8 mouse cellular contexts compared by ENCODE assay signal in the genomic region with DNA sequence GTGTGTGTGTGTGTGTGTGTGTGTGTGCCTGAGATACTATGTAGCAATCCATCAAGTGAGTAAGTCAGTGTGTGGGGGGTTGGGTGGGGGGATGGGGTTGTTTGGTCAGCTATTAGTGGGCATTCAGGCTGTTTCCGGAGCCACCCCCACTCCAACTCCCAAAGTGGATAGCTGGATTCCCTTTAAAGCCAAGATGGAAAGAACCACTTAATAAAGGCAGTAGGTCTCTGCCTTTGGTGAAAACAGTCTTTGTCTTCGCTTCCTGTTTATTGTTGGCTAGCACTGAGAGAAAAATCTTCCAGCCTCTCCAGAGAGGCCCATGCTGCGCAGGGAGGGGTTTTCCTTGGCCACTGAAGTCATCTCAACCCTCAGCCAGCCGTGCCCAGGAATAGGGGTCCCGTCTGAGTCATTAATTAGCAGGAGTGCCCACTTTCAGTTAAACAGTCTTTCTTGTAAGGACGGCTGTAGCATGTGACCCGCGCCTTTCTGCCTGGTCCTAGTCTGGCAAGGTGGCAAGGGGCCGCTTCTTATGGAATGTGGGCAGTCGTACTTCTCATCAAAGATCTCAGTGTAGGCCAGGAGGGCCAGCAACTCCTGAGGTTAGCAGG. TPM values are rescaled to one million over a fixed set of nuclear protein-coding genes. Genes with fewer than 3 reads are reported as not detected.
DNase-seq lines count a peak whose midpoint lies in the region; ATAC-seq and TF ChIP-seq lines count a peak whose summit lies in the region.
"Had no signal": no experiment of that assay in that cellular context is flagged by ENCODE, and none has a peak within 500 bp of the region (broad histone marks: within the 10 kb centered on the region; RNA-seq: fewer than 3 reads in every experiment).

No protein-coding gene starts in this region.

- no peak for ATAC-seq in embryonic facial prominence, embryonic 13.5 days (ENCODE audit: insufficient number of reproducible peaks, insufficient read depth, low FRiP score, low TSS enrichment, low read depth)
- ATAC-seq in hindbrain, embryonic 15.5 days (ENCODE audit: low FRiP score, low read depth) = peak; percentile 66
- peak; percentile 86 for ATAC-seq in lung, postnatal 0 days
- no peak; the same call in 1 of the 2 replicates for ATAC-seq in megakaryocyte progenitor cell, adult 5-6 weeks (replicated peaks; ENCODE audit: poor library complexity)

- peak overlapping the region; percentile 88 for H3K27ac ChIP-seq in embryonic facial prominence, embryonic 13.5 days
- peak overlapping the region; percentile 40 for H3K27ac ChIP-seq in hindbrain, embryonic 15.5 days (replicated peaks)
- peak overlapping the region; percentile 81 for H3K27ac ChIP-seq in lung, postnatal 0 days (ENCODE audit: low read length)

- no peak for TF ChIP-seq CTCF in lung, postnatal 0 days (IDR thresholded peaks at IDR 0.05)

- H3K9me3 ChIP-seq in embryonic facial prominence, embryonic 13.5 days = no peaks in the 10 kb centered on the region
- no peaks in the 10 kb centered on the region for H3K9me3 ChIP-seq in hindbrain, embryonic 15.5 days
- no peaks in the 10 kb centered on the region for H3K9me3 ChIP-seq in lung, postnatal 0 days (ENCODE audit: low read length)

- peak; percentile 39; the same call in 1 of the 2 replicates for TF ChIP-seq EP300 in lung, postnatal 0 days (IDR thresholded peaks at IDR 0.05)

- H3K4me2 ChIP-seq in embryonic facial prominence, embryonic 13.5 days = peak overlapping the region; percentile 45
- no peak overlapping the region for H3K4me2 ChIP-seq in hindbrain, embryonic 15.5 days
- H3K4me2 ChIP-seq in lung, postnatal 0 days (replicated peaks; ENCODE audit: low read depth, low read length) = peak overlapping the region; percentile 14

- H3K9ac ChIP-seq in embryonic facial prominence, embryonic 13.5 days = peak overlapping the region; percentile 46; the same call in 1 of the 2 replicates
- no peak overlapping the region for H3K9ac ChIP-seq in hindbrain, embryonic 15.5 days
- H3K9ac ChIP-seq in lung, postnatal 0 days (replicated peaks; ENCODE audit: low read depth) = no peak overlapping the region

- peaks cover 44% of the 10 kb centered on the region for H3K4me1 ChIP-seq in embryonic facial prominence, embryonic 13.5 days
- peaks cover 37% of the 10 kb centered on the region for H3K4me1 ChIP-seq in hindbrain, embryonic 15.5 days (replicated peaks)
- H3K4me1 ChIP-seq in lung, postnatal 0 days (ENCODE audit: insufficient read depth, low read depth, low read length) = peaks cover 25% of the 10 kb centered on the region; the same call in 1 of the 2 replicates

- H3K36me3 ChIP-seq in embryonic facial prominence, embryonic 13.5 days = peaks cover 8% of the 10 kb centered on the region; the same call in 1 of the 2 replicates
- H3K36me3 ChIP-seq in hindbrain, embryonic 15.5 days = no peaks in the 10 kb centered on the region
- no peaks in the 10 kb centered on the region for H3K36me3 ChIP-seq in lung, postnatal 0 days (ENCODE audit: insufficient read depth, low read length)

- 34% methylated on average over 10 of the region's 10 CpGs for WGBS in embryonic facial prominence, embryonic 13.5 days
- 38% methylated on average over 10 of the region's 10 CpGs for WGBS in hindbrain, embryonic 15.5 days
- WGBS in lung, postnatal 0 days = 15% methylated on average over 10 of the region's 10 CpGs

- peak; percentile 89 for DNase-seq in R1 (ENCODE audit: low read depth, low spot score)
- peak; percentile 91 for DNase-seq in lung, postnatal 0 days (ENCODE audit: low spot score)
- DNase-seq in cerebellum, adult 11-12 months = no peak
- DNase-seq in spleen, adult 12 weeks (ENCODE audit: low spot score) = no peak

- H3K27me3 ChIP-seq in embryonic facial prominence, embryonic 13.5 days = no peaks in the 10 kb centered on the region
- H3K27me3 ChIP-seq in hindbrain, embryonic 15.5 days = no peaks in the 10 kb centered on the region
- H3K27me3 ChIP-seq in lung, postnatal 0 days (replicated peaks; ENCODE audit: insufficient read depth, low read length) = no peaks in the 10 kb centered on the region

- peak overlapping the region; percentile 10; the same call in 1 of the 2 replicates for H3K4me3 ChIP-seq in embryonic facial prominence, embryonic 13.5 days
- no peak overlapping the region for H3K4me3 ChIP-seq in hindbrain, embryonic 15.5 days
- H3K4me3 ChIP-seq in lung, postnatal 0 days (ENCODE audit: low read depth, low read length) = no peak overlapping the region
- H3K4me3 ChIP-seq: erythroblast, embryonic 14.5 days had no signal

RNA-seq across cellular contexts. Expression of a gene that starts 38.1 kb away (rescaled TPM):
- polyA plus RNA-seq in embryonic facial prominence, embryonic 13.5 days (2015; fragmentation: Nextera tagmentation; extraction: Ambion mirVana) = 52.3 and 55.3 TPM in 2 replicates
- polyA plus RNA-seq in hindbrain, embryonic 15.5 days (2015; fragmentation: Nextera tagmentation; extraction: Ambion mirVana) = 28.6 and 30.1 TPM in 2 replicates
- polyA plus RNA-seq in lung, postnatal 0 days (2015; fragmentation: Nextera tagmentation; extraction: Ambion mirVana) = 37.5 and 38.9 TPM in 2 replicates
- total RNA-seq in megakaryocyte progenitor cell, adult 5-6 weeks (2015) = 23.0 and 26.2 TPM in 2 replicates
- total RNA-seq in megakaryocyte progenitor cell, adult 5-6 weeks (2017) = 22.7 and 25.4 TPM in 2 replicates

Comparison
In these comparisons a context has a peak if more than half of its experiments do, and no peak if none do; other contexts are left out.
1. DNase-seq: peak in R1 (single experiment) and lung, postnatal 0 days (single experiment); none in cerebellum, adult 11-12 months (single experiment) and spleen, adult 12 weeks (single experiment).
2. ATAC-seq: peak in hindbrain, embryonic 15.5 days (single experiment) and lung, postnatal 0 days (single experiment); none in embryonic facial prominence, embryonic 13.5 days (single experiment) and megakaryocyte progenitor cell, adult 5-6 weeks (single experiment).
3. Peak in every context shown above with its lines, with median percentiles within 50 percentile points of each other: H3K27ac ChIP-seq.